Mouse (Mus musculus): Measurements from ENCODE around the gene Tnrc6c. TPM values are rescaled to one million over a fixed set of nuclear protein-coding genes. Genes with fewer than 3 reads are reported as not detected.
A peak's percentile ranks its signal among the peaks of the same experiment; 100 is the strongest.
"Not testable (repeated sequence)": the region's sequence is repeated elsewhere in the genome, so short reads cannot be mapped to it uniquely, and the experiment has no call there.

Gene Tnrc6c
- polyA plus RNA-seq, 1 experiment from 2014 or later = 6.0 TPM

- Histone ChIP-seq H3K4me1 (replicated peaks; ENCODE audit: control insufficient read depth, insufficient read depth) (peaks cover 9% of the 10 kb centered on the region), H3K9ac (ENCODE audit: low read length) (peak overlapping the region; percentile 35), H3K36me3 (ENCODE audit: control insufficient read depth, insufficient read depth, low read length) (no peaks in the 10 kb centered on the region), H3K27me3 (ENCODE audit: control insufficient read depth, insufficient read depth, low read length) (no peaks in the 10 kb centered on the region), H3K4me2 (replicated peaks; ENCODE audit: low read depth) (peak overlapping the region; percentile 43; the same call in 1 of the 2 replicates), H3K27ac (replicated peaks) (no peak overlapping the region), H3K4me3 (ENCODE audit: low read depth, low read length) (no peak overlapping the region), H3K9me3 (ENCODE audit: control insufficient read depth, low read length) (no peaks in the 10 kb centered on the region)
- ATAC-seq (ENCODE audit: low FRiP score, low TSS enrichment) (peak; percentile 11; the same call in 1 of the 2 replicates), DNase-seq (ENCODE audit: low spot score) (peak; percentile 74)
- 56% methylated on average over 10 of the region's 10 CpGs for WGBS
- no peak for TF ChIP-seq EP300 (optimal IDR thresholded peaks at IDR 0.05)
- no peak for TF ChIP-seq CTCF (IDR thresholded peaks at IDR 0.05; ENCODE audit: low read depth)
Observed at GRCm38 (mm10) chr11:117783683-117784309, 129.7 kb downstream of the Tnrc6c start.

DNA sequence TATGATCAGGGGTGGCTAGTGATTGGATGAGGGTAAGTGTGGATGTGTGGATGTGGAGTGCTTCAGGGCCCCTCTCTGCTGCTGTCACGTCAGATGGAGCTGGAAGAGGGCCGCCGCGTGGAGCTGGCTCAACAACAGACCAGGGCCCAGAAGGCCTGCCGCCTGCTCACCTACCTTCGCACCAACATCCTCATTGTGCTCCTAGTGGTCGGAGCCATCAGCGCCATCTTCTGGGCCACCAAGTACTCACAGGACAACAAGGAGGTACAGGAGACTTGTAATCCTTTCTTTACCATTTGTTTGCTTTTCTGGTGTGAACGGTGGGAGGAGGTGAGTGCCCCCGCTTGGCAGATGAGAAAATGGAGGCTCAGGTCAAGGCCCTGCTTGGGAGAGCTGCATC is 132.2 kb downstream of the Tnrc6c start:
- Histone ChIP-seq H3K4me3 (ENCODE audit: low read depth, low read length) (no peak overlapping the region), H3K27me3 (ENCODE audit: control insufficient read depth, insufficient read depth, low read length) (no peaks in the 10 kb centered on the region), H3K36me3 (ENCODE audit: control insufficient read depth, insufficient read depth, low read length) (no peaks in the 10 kb centered on the region), H3K9ac (ENCODE audit: low read length) (no peak overlapping the region), H3K4me1 (replicated peaks; ENCODE audit: control insufficient read depth, insufficient read depth) (peaks cover 6% of the 10 kb centered on the region), H3K4me2 (replicated peaks; ENCODE audit: low read depth) (no peak overlapping the region), H3K27ac (replicated peaks) (no peak overlapping the region), H3K9me3 (ENCODE audit: control insufficient read depth, low read length) (no peaks in the 10 kb centered on the region)
- 20% methylated on average over 10 of the region's 10 CpGs for WGBS
- TF ChIP-seq CTCF (IDR thresholded peaks at IDR 0.05; ENCODE audit: low read depth) (peak; percentile 82), EP300 (optimal IDR thresholded peaks at IDR 0.05) (no peak)
- ATAC-seq (ENCODE audit: low FRiP score, low TSS enrichment) (no peak), DNase-seq (ENCODE audit: low spot score) (peak; percentile 82)

GRCm38 (mm10) chr11:117788481-117788880 is 134.4 kb downstream of the Tnrc6c start:
- not testable (repeated sequence) for H3K4me1 ChIP-seq (replicated peaks; ENCODE audit: control insufficient read depth, insufficient read depth); DNase-seq (ENCODE audit: low spot score); H3K36me3 ChIP-seq (ENCODE audit: control insufficient read depth, insufficient read depth, low read length); H3K4me3 ChIP-seq (ENCODE audit: low read depth, low read length); H3K9ac ChIP-seq (ENCODE audit: low read length); H3K27me3 ChIP-seq (ENCODE audit: control insufficient read depth, insufficient read depth, low read length); H3K4me2 ChIP-seq (replicated peaks; ENCODE audit: low read depth); H3K27ac ChIP-seq (replicated peaks); ATAC-seq (ENCODE audit: low FRiP score, low TSS enrichment); H3K9me3 ChIP-seq (ENCODE audit: control insufficient read depth, low read length)
- WGBS = 76% methylated on average over 7 of the region's 7 CpGs

GRCm38 (mm10) chr11:117790286-117790685 is 136.2 kb downstream of the Tnrc6c start:
- Histone ChIP-seq H3K27ac (replicated peaks) (peak overlapping the region; percentile 91), H3K4me2 (replicated peaks; ENCODE audit: low read depth) (peak overlapping the region; percentile 52), H3K9me3 (ENCODE audit: control insufficient read depth, low read length) (no peaks in the 10 kb centered on the region), H3K9ac (ENCODE audit: low read length) (peak overlapping the region; percentile 43; the same call in 1 of the 2 replicates), H3K27me3 (ENCODE audit: control insufficient read depth, insufficient read depth, low read length) (no peaks in the 10 kb centered on the region), H3K36me3 (ENCODE audit: control insufficient read depth, insufficient read depth, low read length) (no peaks in the 10 kb centered on the region), H3K4me1 (replicated peaks; ENCODE audit: control insufficient read depth, insufficient read depth) (no peaks in the 10 kb centered on the region), H3K4me3 (ENCODE audit: low read depth, low read length) (peak overlapping the region; percentile 18)
- ATAC-seq (ENCODE audit: low FRiP score, low TSS enrichment) (peak; percentile 46), DNase-seq (ENCODE audit: low spot score) (peak; percentile 89)
- no peak for TF ChIP-seq EP300 (optimal IDR thresholded peaks at IDR 0.05)
- TF ChIP-seq CTCF (IDR thresholded peaks at IDR 0.05; ENCODE audit: low read depth) = peak; percentile 85
- WGBS = 8% methylated on average over 13 of the region's 14 CpGs

- no peaks in the 10 kb centered on the region for H3K27me3 ChIP-seq (ENCODE audit: control insufficient read depth, insufficient read depth, low read length)
- WGBS = 34% methylated on average over 23 of the region's 23 CpGs
Observed at GRCm38 (mm10) chr11:117790703-117791440, 136.8 kb downstream of the Tnrc6c start.

GRCm38 (mm10) chr11:117791441-117791761 is 137.3 kb downstream of the Tnrc6c start:
- ATAC-seq (ENCODE audit: low FRiP score, low TSS enrichment) (no peak), DNase-seq (ENCODE audit: low spot score) (no peak)
- Histone ChIP-seq H3K4me1 (replicated peaks; ENCODE audit: control insufficient read depth, insufficient read depth) (no peaks in the 10 kb centered on the region), H3K27me3 (ENCODE audit: control insufficient read depth, insufficient read depth, low read length) (no peaks in the 10 kb centered on the region), H3K27ac (replicated peaks) (peak overlapping the region; percentile 91), H3K36me3 (ENCODE audit: control insufficient read depth, insufficient read depth, low read length) (no peaks in the 10 kb centered on the region), H3K9me3 (ENCODE audit: control insufficient read depth, low read length) (no peaks in the 10 kb centered on the region), H3K4me3 (ENCODE audit: low read depth, low read length) (no peak overlapping the region), H3K9ac (ENCODE audit: low read length) (peak overlapping the region; percentile 45; the same call in 1 of the 2 replicates), H3K4me2 (replicated peaks; ENCODE audit: low read depth) (peak overlapping the region; percentile 52)
- TF ChIP-seq EP300 (optimal IDR thresholded peaks at IDR 0.05) = no peak
- TF ChIP-seq CTCF (IDR thresholded peaks at IDR 0.05; ENCODE audit: low read depth) = no peak
- 89% methylated on average over 9 of the region's 9 CpGs for WGBS

More at GRCm38 (mm10) chr11:117790703-117791440, 136.8 kb downstream of the Tnrc6c start:
- peak overlapping the region; percentile 45 for H3K9ac ChIP-seq (ENCODE audit: low read length)
- peak; percentile 91 for ATAC-seq (ENCODE audit: low FRiP score, low TSS enrichment)
- no peaks in the 10 kb centered on the region for H3K4me1 ChIP-seq (replicated peaks; ENCODE audit: control insufficient read depth, insufficient read depth)
- peak overlapping the region; percentile 52 for H3K4me2 ChIP-seq (replicated peaks; ENCODE audit: low read depth)
- no peaks in the 10 kb centered on the region for H3K9me3 ChIP-seq (ENCODE audit: control insufficient read depth, low read length)
- no peaks in the 10 kb centered on the region for H3K36me3 ChIP-seq (ENCODE audit: control insufficient read depth, insufficient read depth, low read length)
- peak; percentile 57 for TF ChIP-seq CTCF (IDR thresholded peaks at IDR 0.05; ENCODE audit: low read depth)
- TF ChIP-seq EP300 (optimal IDR thresholded peaks at IDR 0.05) = no peak
- H3K4me3 ChIP-seq (ENCODE audit: low read depth, low read length) = peak overlapping the region; percentile 18
- peak overlapping the region; percentile 91 for H3K27ac ChIP-seq (replicated peaks)
- DNase-seq (ENCODE audit: low spot score) = peak; percentile 93
